Mouse (Mus musculus) embryonic facial prominence, embryonic 11.5 days (tissue): ENCODE measurements around the gene Gadd45a. TPM values are rescaled to one million over a fixed set of nuclear protein-coding genes. Genes with fewer than 3 reads are reported as not detected.
A peak's percentile ranks its signal among the peaks of the same experiment; 100 is the strongest.

Experiments
- ATAC-seq: fragments of 200-750 bp; cut with Nextera tagmentation; replicated peaks from 2 replicates; pipeline ENCODE4 v1.8.0; 2017; ENCODE audit warnings: low read depth; ENCODE audit not compliant: insufficient number of reproducible peaks, low FRiP score, low TSS enrichment
- DNase-seq: peaks from one replicate; pipeline ENCODE4 v3.0.0-alpha.2; 2015; ENCODE audit warnings: low spot score
- H3K27ac ChIP-seq: fragments of 300-500 bp; sonication (generic); replicated peaks from 2 replicates; pipeline ENCODE4 v1.5.1; 2014; ENCODE audit warnings: mild to moderate bottlenecking, low read depth, low read length, control low read depth
- H3K27me3 ChIP-seq: fragments of 300-500 bp; sonication (generic); 2 replicates; pipeline ENCODE4 v1.6.1; 2014; ENCODE audit warnings: mild to moderate bottlenecking, low read length, moderate library complexity, mixed read lengths; ENCODE audit not compliant: control insufficient read depth, insufficient read depth
- H3K36me3 ChIP-seq: fragments of 300-500 bp; sonication (generic); replicated peaks from 2 replicates; pipeline ENCODE4 v1.6.1; 2014; ENCODE audit warnings: low read depth, mild to moderate bottlenecking, low read length, moderate library complexity, mixed read lengths; ENCODE audit not compliant: control insufficient read depth, insufficient read depth
- H3K4me1 ChIP-seq: fragments of 300-500 bp; sonication (generic); 2 replicates; pipeline ENCODE4 v1.6.1; 2014; ENCODE audit warnings: low read length, mixed read lengths; ENCODE audit not compliant: control insufficient read depth, insufficient read depth
- H3K4me2 ChIP-seq: fragments of 300-500 bp; sonication (generic); 2 replicates; pipeline ENCODE4 v1.6.1; 2014; ENCODE audit warnings: low read depth, mild to moderate bottlenecking, control low read depth, low read length, moderate library complexity
- H3K4me3 ChIP-seq: fragments of 300-500 bp; sonication (generic); 2 replicates; pipeline ENCODE4 v1.5.1; 2014; ENCODE audit warnings: low read depth, low read length, control low read depth
- H3K9ac ChIP-seq: fragments of 300-500 bp; sonication (generic); replicated peaks from 2 replicates; pipeline ENCODE4 v1.6.1; 2014; ENCODE audit warnings: mild to moderate bottlenecking, control low read depth, low read length
- H3K9me3 ChIP-seq: fragments of 300-500 bp; sonication (generic); replicated peaks from 2 replicates; pipeline ENCODE4 v1.6.1; 2016; ENCODE audit warnings: mild to moderate bottlenecking, low read length, inconsistent platforms, mixed read lengths; ENCODE audit not compliant: control insufficient read depth
- WGBS: fragments of 180-500 bp; shearing (Covaris S2); extraction: QIAGEN DNeasy Blood & Tissue Kit; methylation state at CpG from one replicate; pipeline ENCODE4 v1.1.7; 2014; 5-methylcytosine and 5-hydroxymethylcytosine counted together
- polyA plus RNA-seq: library from polyadenylated mRNA; unstranded; fragments of >200 nt; fragmentation: Nextera tagmentation; extraction: Ambion mirVana; gene quantifications from 2 replicates; pipeline ENCODE4 v1.2.1, GENCODE M21; 2014

The Gadd45a gene
- polyA plus RNA-seq, 1 experiment from 2014 or later: 17.7 TPM

DNA sequence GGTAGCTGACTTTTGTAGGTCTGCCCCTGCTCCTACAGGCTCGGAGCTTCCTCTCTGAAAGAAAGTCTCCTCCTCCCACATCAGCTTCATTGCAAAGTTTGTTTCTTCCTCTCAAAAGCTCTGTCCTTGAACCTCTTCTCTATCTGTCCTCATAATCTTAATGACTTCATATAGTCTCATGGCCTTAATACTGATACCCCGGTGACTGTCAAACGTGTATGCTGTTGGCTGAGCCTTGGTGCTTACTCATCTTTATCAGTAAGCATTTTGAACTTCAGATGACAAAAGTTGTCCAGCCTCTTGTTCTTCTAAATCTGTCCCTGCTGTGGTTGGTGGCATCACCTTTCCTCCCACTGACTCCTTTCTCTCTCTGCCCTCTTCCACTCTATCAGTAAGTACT, 8.2 kb upstream of the Gadd45a start:
- no peak for ATAC-seq

DNA sequence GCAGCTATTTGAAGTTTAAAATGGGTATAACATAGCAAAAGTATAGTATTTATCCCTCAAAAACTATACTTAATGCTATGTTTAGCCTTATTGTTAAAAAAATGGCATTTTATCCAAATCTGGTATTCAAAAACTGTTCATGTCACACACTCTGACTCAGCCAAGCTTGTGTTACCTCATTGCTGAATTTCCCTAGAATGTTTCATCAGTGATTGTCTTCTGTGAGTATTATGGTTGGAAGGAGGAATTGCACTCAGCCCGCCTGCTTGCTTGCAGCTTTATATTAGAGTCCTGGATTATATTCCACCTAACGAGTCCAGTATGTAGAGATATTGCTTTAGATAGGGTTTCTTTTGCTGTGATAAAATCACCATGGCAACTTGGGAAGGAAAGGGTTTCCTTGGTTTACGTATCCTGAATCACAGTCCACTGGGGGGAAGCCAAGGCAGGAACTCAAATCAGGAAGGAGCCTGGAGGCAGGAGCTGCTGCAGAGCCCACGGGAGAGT, 3.7 kb upstream of the Gadd45a start:
- no peak overlapping the region for H3K4me3 ChIP-seq
- no peaks in the 10 kb centered on the region; the same call in 1 of the 2 replicates for H3K4me1 ChIP-seq
- no peaks in the 10 kb centered on the region for H3K36me3 ChIP-seq
- H3K4me2 ChIP-seq: no peak overlapping the region
- ATAC-seq (no peak), DNase-seq (no peak)
- WGBS: 48% methylated on average over 4 of the region's 4 CpGs
- H3K9me3 ChIP-seq: no peaks in the 10 kb centered on the region
- H3K27ac ChIP-seq: no peak overlapping the region
- H3K27me3 ChIP-seq: no peaks in the 10 kb centered on the region
- no peak overlapping the region for H3K9ac ChIP-seq

More for the DNA sequence above, 8.2 kb upstream of the Gadd45a start:
- Histone ChIP-seq H3K36me3 (no peaks in the 10 kb centered on the region), H3K4me3 (no peak overlapping the region), H3K27ac (no peak overlapping the region), H3K9ac (no peak overlapping the region), H3K4me1 (no peaks in the 10 kb centered on the region; the same call in 1 of the 2 replicates), H3K27me3 (no peaks in the 10 kb centered on the region), H3K9me3 (no peaks in the 10 kb centered on the region), H3K4me2 (no peak overlapping the region)
- WGBS: 87% methylated on average over 3 of the region's 3 CpGs
- DNase-seq: no peak

DNA sequence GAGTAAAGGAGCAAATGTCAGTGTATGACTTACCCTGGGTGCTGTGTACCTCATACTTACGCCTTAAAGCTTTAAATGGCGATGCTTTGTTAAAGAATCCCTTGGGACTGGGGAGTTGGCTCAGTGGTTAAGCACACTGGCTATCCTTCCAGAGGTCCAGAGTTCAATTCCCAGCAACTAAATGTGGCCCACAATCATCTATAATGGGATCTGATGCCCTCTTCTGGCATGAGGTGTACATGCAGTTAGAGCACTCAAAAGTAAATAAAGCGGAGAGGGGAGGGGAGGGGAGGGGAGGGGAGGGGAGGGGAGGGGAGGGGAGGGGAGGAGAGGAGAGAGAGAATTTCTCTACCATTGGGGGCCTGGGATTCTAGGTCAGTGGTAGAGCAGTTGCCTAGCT, 1.7 kb upstream of the Gadd45a start:
- ATAC-seq (no peak), DNase-seq (no peak)
- Histone ChIP-seq H3K4me1 (no peaks in the 10 kb centered on the region; the same call in 1 of the 2 replicates), H3K36me3 (no peaks in the 10 kb centered on the region), H3K27me3 (no peaks in the 10 kb centered on the region), H3K27ac (no peak overlapping the region), H3K4me3 (no peak overlapping the region), H3K9me3 (no peaks in the 10 kb centered on the region), H3K4me2 (no peak overlapping the region), H3K9ac (no peak overlapping the region)
- 98% methylated on average over 2 of the region's 3 CpGs for WGBS

DNA sequence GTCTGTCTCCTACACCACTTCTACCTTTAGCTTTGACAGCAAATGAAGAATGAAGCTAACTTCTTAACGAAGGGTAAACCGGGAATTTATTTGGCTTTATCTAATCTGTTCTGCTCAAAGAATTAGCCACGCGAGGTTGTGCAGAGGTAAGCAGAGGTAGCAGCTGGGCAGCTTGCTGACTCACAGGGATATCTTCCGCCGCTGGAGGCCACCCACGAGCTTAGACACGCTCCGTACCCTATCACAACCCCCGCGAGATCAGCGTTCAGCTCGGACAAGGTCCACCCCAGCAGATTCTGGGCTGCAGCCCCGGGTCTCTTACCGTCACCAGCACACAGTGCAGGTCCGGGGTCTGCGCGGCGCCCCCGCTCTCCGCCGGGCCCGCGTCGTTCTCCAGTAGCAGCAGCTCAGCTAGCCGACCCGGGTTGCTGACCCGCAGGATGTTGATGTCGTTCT, 873 bp downstream of the Gadd45a start:
- H3K27ac ChIP-seq: peak overlapping the region; percentile 84
- H3K4me1 ChIP-seq: no peaks in the 10 kb centered on the region; the same call in 1 of the 2 replicates
- H3K9me3 ChIP-seq: no peaks in the 10 kb centered on the region
- H3K36me3 ChIP-seq: no peaks in the 10 kb centered on the region
- H3K4me3 ChIP-seq: peak overlapping the region; percentile 73
- under 1% methylated on average over 29 of the region's 29 CpGs for WGBS
- no peaks in the 10 kb centered on the region for H3K27me3 ChIP-seq
- DNase-seq: peak; percentile 90
- peak; percentile 76 for ATAC-seq
- H3K4me2 ChIP-seq: peak overlapping the region; percentile 48
- peak overlapping the region; percentile 77 for H3K9ac ChIP-seq

DNA sequence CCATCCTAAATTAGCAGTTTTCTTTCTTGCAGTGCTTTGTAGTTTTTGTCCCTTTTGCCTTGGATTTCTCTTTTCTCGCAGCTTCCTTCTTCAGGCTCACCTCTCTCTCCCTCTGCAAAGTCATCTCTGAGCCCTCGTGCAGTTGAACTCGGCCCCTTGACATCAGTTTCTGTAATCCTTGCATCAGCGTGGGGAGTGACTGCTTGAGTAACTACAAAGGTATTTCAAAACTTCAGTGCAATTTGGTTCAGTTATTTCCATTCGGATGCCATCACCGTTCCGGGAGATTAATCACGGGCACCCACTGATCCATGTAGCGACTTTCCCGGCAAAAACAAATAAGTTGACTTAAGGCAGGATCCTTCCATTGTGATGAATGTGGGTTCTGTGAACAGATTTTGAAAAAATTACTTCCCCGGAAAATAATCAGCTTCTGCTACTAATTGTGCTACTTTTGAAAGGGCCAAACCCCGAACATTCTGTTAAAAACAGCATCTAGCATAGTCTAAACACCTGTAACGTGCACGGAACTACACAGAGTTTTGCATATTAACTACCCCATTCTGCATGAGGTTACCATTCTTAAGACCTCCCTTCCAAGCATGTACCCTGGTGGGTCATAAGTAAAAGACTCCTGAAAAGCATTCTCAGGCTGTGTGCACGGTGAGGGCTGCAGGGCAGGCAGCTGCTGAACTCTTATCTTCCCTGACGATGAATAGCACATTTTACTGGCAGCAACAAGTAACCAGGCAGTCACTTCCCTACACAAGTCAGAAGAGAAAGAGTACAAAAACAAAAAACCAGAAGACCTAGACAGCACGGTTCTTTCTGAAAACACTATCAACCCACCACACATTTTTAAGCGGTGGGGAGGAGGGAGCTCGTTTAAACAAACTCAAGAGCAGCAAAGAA, 1.6 kb downstream of the Gadd45a start:
- 12% methylated on average over 19 of the region's 19 CpGs for WGBS
- Histone ChIP-seq H3K4me2 (peak overlapping the region; percentile 48), H3K27ac (0 out of 2 replicates have a peak overlapping the region, but pooled peaks have one; percentile 84), H3K9ac (peak overlapping the region; percentile 77), H3K36me3 (no peaks in the 10 kb centered on the region), H3K27me3 (no peaks in the 10 kb centered on the region), H3K4me1 (no peaks in the 10 kb centered on the region), H3K9me3 (no peaks in the 10 kb centered on the region), H3K4me3 (peak overlapping the region; percentile 73)
- ATAC-seq (no peak), DNase-seq (no peak)

DNA sequence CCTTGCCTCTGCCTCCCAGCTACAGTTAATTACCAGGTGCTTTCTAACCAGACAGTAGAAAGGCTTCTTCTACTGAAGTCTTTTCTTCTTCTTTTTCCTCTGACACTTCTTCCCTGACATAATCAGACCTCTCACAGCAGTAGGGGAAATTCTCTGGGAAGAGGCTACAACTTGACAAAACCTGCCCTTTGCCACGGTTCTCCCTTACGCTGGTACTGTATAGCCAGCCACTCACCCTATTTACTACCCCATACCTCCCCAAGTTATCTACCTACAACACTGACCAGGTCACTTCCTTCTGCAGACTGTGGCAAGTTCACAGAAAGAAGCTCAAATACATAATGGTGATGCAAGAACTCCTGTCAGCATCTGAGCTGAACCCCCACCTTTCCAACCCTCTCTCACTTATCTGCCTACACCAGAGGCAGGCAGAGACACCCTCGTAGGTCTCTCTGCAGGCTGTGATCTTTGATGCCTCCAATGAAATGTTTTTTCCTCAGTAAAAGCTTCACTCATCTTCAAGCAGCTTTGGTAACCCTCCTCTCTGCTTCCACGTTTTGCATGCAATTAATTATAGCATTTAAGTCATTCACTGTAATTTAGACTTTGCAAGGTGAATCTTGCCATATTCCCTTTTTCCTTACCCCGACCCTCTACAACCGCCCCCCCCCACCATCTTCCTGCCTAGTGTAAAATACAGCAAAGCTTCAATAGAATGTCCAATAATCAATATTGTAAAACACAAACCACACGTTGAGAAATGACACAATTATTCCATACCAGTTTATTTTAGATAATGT, 2.7 kb downstream of the Gadd45a start:
- Histone ChIP-seq H3K9me3 (no peaks in the 10 kb centered on the region), H3K27me3 (no peaks in the 10 kb centered on the region), H3K4me3 (no peak overlapping the region), H3K36me3 (no peaks in the 10 kb centered on the region), H3K4me1 (no peaks in the 10 kb centered on the region), H3K4me2 (no peak overlapping the region), H3K9ac (no peak overlapping the region), H3K27ac (no peak overlapping the region)
- no peak for ATAC-seq
- DNase-seq: no peak
- WGBS: 47% methylated on average over 7 of the region's 7 CpGs

DNA sequence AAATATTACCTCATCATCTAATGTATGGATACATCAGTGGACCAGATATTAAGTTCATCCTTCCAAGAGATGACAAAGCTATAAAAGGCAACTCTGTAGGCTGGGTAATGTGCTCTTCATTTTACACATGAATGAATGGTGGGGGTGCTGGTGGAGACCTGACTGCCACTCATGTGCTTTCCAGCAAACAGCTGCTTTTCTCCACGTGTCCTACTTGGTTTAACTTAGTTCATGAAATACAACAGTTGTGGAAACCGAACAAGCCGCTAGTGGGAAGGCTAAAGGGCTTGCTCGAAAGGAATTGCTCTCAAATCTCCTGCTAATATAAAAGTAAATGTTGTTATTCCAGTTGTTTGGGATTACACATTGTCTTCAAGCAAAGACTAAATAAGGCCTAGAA, 3.7 kb downstream of the Gadd45a start:
- H3K4me2 ChIP-seq: no peak overlapping the region
- H3K36me3 ChIP-seq: no peaks in the 10 kb centered on the region
- DNase-seq (no peak), ATAC-seq (no peak)
- 73% methylated on average over 4 of the region's 4 CpGs for WGBS
- H3K9ac ChIP-seq: no peak overlapping the region
- no peaks in the 10 kb centered on the region for H3K27me3 ChIP-seq
- no peak overlapping the region for H3K27ac ChIP-seq
- H3K4me1 ChIP-seq: no peaks in the 10 kb centered on the region
- no peak overlapping the region for H3K4me3 ChIP-seq
- H3K9me3 ChIP-seq: no peaks in the 10 kb centered on the region
